Mouse (Mus musculus) CH12.LX (cell line): ENCODE results near the gene Aspdh. TPM values are rescaled to one million over a fixed set of nuclear protein-coding genes. Genes with fewer than 3 reads are reported as not detected.

Experiments
- DNase-seq: peaks from one replicate; pipeline ENCODE4 v3.0.0-alpha.2; 2013; ENCODE audit errors: extremely low read depth
- H3K27ac ChIP-seq: 2 replicates; pipeline ENCODE4 v1.5.1; 2012; ENCODE audit warnings: low read depth, mild to moderate bottlenecking, control low read depth, moderate library complexity; ENCODE audit not compliant: insufficient read depth
- H3K27me3 ChIP-seq: replicated peaks from 2 replicates; pipeline ENCODE3; 2012; ENCODE audit warnings: inconsistent platforms
- H3K36me3 ChIP-seq, 2 experiments: replicated peaks in 1 of 2; 2 replicates each; pipeline versions ENCODE3 to v1.6.1; 2012; ENCODE audit warnings: inconsistent platforms in 1 of 2, low read length in 1 of 2, mild to moderate bottlenecking in 1 of 2, mixed read lengths in 1 of 2, moderate library complexity in 1 of 2; ENCODE audit not compliant: control insufficient read depth in 1 of 2, insufficient read depth in 1 of 2
- H3K4me1 ChIP-seq, 2 experiments: 2 replicates each; pipeline ENCODE4 v1.6.1; 2012; ENCODE audit warnings: inconsistent platforms in 1 of 2, moderate library complexity in 1 of 2; ENCODE audit not compliant: insufficient read depth in 2 of 2, control insufficient read depth in 1 of 2
- H3K4me2 ChIP-seq: 2 replicates; pipeline ENCODE4 v1.6.1; 2012; ENCODE audit warnings: low read depth, mild to moderate bottlenecking, control low read depth; ENCODE audit not compliant: poor library complexity, insufficient read depth, severe bottlenecking
- H3K4me3 ChIP-seq, 3 experiments: fragments of 150-350 bp in 1 of 3; sonication (generic) in 1 of 3; replicated peaks in 1 of 3; 2 replicates each; pipeline versions ENCODE3 to v1.5.1; 2011 to 2012; ENCODE audit warnings: low read depth in 2 of 3, low read length in 2 of 3, mild to moderate bottlenecking in 2 of 3, moderate library complexity in 2 of 3, control low read depth in 1 of 3, improper control_type of control experiment in 1 of 3, inconsistent platforms in 1 of 3, mixed read lengths in 1 of 3; ENCODE audit not compliant: poor library complexity in 1 of 3
- H3K79me2 ChIP-seq: replicated peaks from 2 replicates; pipeline ENCODE4 v1.6.1; 2012; ENCODE audit warnings: mild to moderate bottlenecking, moderate library complexity; ENCODE audit not compliant: control insufficient read depth, poor library complexity, insufficient read depth, severe bottlenecking; ENCODE audit errors: extremely low read depth
- H3K9ac ChIP-seq: 2 replicates; pipeline ENCODE4 v1.6.1; 2012; ENCODE audit warnings: low read depth, mild to moderate bottlenecking, control low read depth, moderate library complexity; ENCODE audit not compliant: insufficient read depth
- H3K9me3 ChIP-seq: replicated peaks from 2 replicates; pipeline ENCODE3; 2012; ENCODE audit warnings: low read length, inconsistent platforms, mixed read lengths
- BHLHE40 ChIP-seq: IDR thresholded peaks from 2 replicates; pipeline ENCODE4 v1.6.1; 2011; ENCODE audit warnings: mild to moderate bottlenecking, low read depth, low read length, improper control_type of control experiment
- CHD1 ChIP-seq: IDR thresholded peaks from 2 replicates; pipeline ENCODE4 v1.6.1; 2012; ENCODE audit warnings: low read depth, low read length, improper control_type of control experiment, inconsistent platforms
- CHD2 ChIP-seq: IDR thresholded peaks from 2 replicates; pipeline ENCODE4 v1.6.1; 2011; ENCODE audit warnings: low read length, improper control_type of control experiment
- CTCF ChIP-seq, 2 experiments: IDR thresholded peaks in 1 of 2; conservative IDR thresholded peaks in 1 of 2; 2 replicates each; pipeline ENCODE4 v1.5.1; 2011 to 2012; ENCODE audit warnings: low read depth in 2 of 2, low read length in 2 of 2, improper control_type of control experiment in 1 of 2, inconsistent platforms in 1 of 2, mild to moderate bottlenecking in 1 of 2, moderate library complexity in 1 of 2
- E2F4 ChIP-seq: IDR thresholded peaks from 2 replicates; pipeline ENCODE4 v1.6.1; 2011; ENCODE audit warnings: low read depth, low read length, improper control_type of control experiment; ENCODE audit not compliant: insufficient replicate concordance
- ELF1 ChIP-seq: IDR thresholded peaks from 2 replicates; pipeline ENCODE4 v1.6.1; 2014; ENCODE audit warnings: low read depth, mild to moderate bottlenecking, inconsistent platforms, low read length, improper control_type of control experiment
- EP300 ChIP-seq: IDR thresholded peaks from 2 replicates; pipeline ENCODE4 v1.6.1; 2011; ENCODE audit warnings: low read length, improper control_type of control experiment
- ETS1 ChIP-seq: conservative IDR thresholded peaks from 2 replicates; pipeline ENCODE4 v1.6.1; 2012; ENCODE audit warnings: low read depth, mild to moderate bottlenecking, inconsistent platforms, low read length, improper control_type of control experiment, moderate library complexity
- GABPA ChIP-seq: IDR thresholded peaks from 2 replicates; pipeline ENCODE4 v1.6.1; 2012; ENCODE audit warnings: low read depth, low read length, improper control_type of control experiment, inconsistent platforms; ENCODE audit not compliant: insufficient replicate concordance
- IRF4 ChIP-seq: IDR thresholded peaks from 2 replicates; pipeline ENCODE4 v1.6.1; 2014; ENCODE audit warnings: low read depth, mild to moderate bottlenecking, inconsistent platforms, low read length, improper control_type of control experiment
- JUN ChIP-seq: IDR thresholded peaks from 2 replicates; pipeline ENCODE4 v1.6.1; 2011; ENCODE audit warnings: low read depth, mild to moderate bottlenecking, low read length, improper control_type of control experiment, moderate library complexity; ENCODE audit not compliant: insufficient read depth
- JUND ChIP-seq: conservative IDR thresholded peaks from 2 replicates; pipeline ENCODE4 v1.6.1; 2011; ENCODE audit warnings: low read depth, low read length, improper control_type of control experiment
- KAT2A ChIP-seq: IDR thresholded peaks from 2 replicates; pipeline ENCODE4 v1.6.1; 2012; ENCODE audit warnings: low read length, improper control_type of control experiment, inconsistent platforms; ENCODE audit not compliant: insufficient replicate concordance
- MAFK ChIP-seq: IDR thresholded peaks from 2 replicates; pipeline ENCODE4 v1.6.1; 2011; ENCODE audit warnings: low read length, improper control_type of control experiment; ENCODE audit not compliant: insufficient replicate concordance
- MAX ChIP-seq: IDR thresholded peaks from 2 replicates; pipeline ENCODE4 v1.6.1; 2011; ENCODE audit warnings: low read length, improper control_type of control experiment
- MAZ ChIP-seq: IDR thresholded peaks from 2 replicates; pipeline ENCODE4 v1.6.1; 2012; ENCODE audit warnings: low read depth, mild to moderate bottlenecking, inconsistent platforms, low read length, improper control_type of control experiment, moderate library complexity
- MYC ChIP-seq: IDR thresholded peaks from 2 replicates; pipeline ENCODE4 v1.6.1; 2011; ENCODE audit warnings: low read depth, mild to moderate bottlenecking, improper control_type of control experiment, low read length
- NRF1 ChIP-seq: IDR thresholded peaks from 2 replicates; pipeline ENCODE4 v1.6.1; 2014; ENCODE audit warnings: low read depth, mild to moderate bottlenecking, inconsistent platforms, low read length, improper control_type of control experiment, moderate library complexity
- PAX5 ChIP-seq: IDR thresholded peaks from 2 replicates; pipeline ENCODE4 v1.6.1; 2012; ENCODE audit warnings: low read length, inconsistent platforms, mixed read lengths
- POLR2A ChIP-seq: IDR thresholded peaks from 2 replicates; pipeline ENCODE4 v1.6.1; 2011; ENCODE audit warnings: low read depth, mild to moderate bottlenecking, improper control_type of control experiment, low read length
- RAD21 ChIP-seq: IDR thresholded peaks from 2 replicates; pipeline ENCODE4 v1.6.1; 2011; ENCODE audit warnings: low read depth, mild to moderate bottlenecking, low read length, improper control_type of control experiment, moderate library complexity
- RCOR1 ChIP-seq: conservative IDR thresholded peaks from 2 replicates; pipeline ENCODE4 v1.6.1; 2012; ENCODE audit warnings: low read depth, mild to moderate bottlenecking, inconsistent platforms, low read length, improper control_type of control experiment
- SIN3A ChIP-seq: IDR thresholded peaks from 2 replicates; pipeline ENCODE4 v1.6.1; 2012; ENCODE audit warnings: low read length, improper control_type of control experiment, inconsistent platforms
- SMC3 ChIP-seq: IDR thresholded peaks from 2 replicates; pipeline ENCODE4 v1.6.1; 2011; ENCODE audit warnings: low read depth, low read length, improper control_type of control experiment
- TCF12 ChIP-seq: IDR thresholded peaks from 2 replicates; pipeline ENCODE4 v1.6.1; 2014; ENCODE audit warnings: low read depth, mild to moderate bottlenecking, inconsistent platforms, low read length, improper control_type of control experiment
- UBTF ChIP-seq: IDR thresholded peaks from 2 replicates; pipeline ENCODE4 v1.6.1; 2012; ENCODE audit warnings: low read depth, mild to moderate bottlenecking, inconsistent platforms, low read length, improper control_type of control experiment, moderate library complexity
- USF1 ChIP-seq: IDR thresholded peaks from 2 replicates; pipeline ENCODE4 v1.6.1; 2014; ENCODE audit warnings: low read depth, mild to moderate bottlenecking, inconsistent platforms, low read length, improper control_type of control experiment
- USF2 ChIP-seq: conservative IDR thresholded peaks from 2 replicates; pipeline ENCODE4 v1.6.1; 2011; ENCODE audit warnings: low read depth, low read length, improper control_type of control experiment
- ZKSCAN1 ChIP-seq: IDR thresholded peaks from 2 replicates; pipeline ENCODE4 v1.6.1; 2012; ENCODE audit warnings: low read depth, inconsistent platforms, low read length, improper control_type of control experiment, borderline replicate concordance
- ZNF384 ChIP-seq: IDR thresholded peaks from 2 replicates; pipeline ENCODE4 v1.6.1; 2012; ENCODE audit warnings: low read depth, low read length, improper control_type of control experiment, inconsistent platforms
- dilution Hi-C: fragments of 300-500 bp; cut with MboI; formaldehyde crosslinking; loops from 2 replicates; pipeline ENCODE4 v1.14.3; 2020; ENCODE audit warnings: low sequenced_read_pairs; ENCODE audit not compliant: extremely low pct_unique_long_range_greater_than_20kb, extremely low pct_ligation_motif_present
- in situ Hi-C: fragments of 300-500 bp; cut with MboI; formaldehyde crosslinking; loops from 3 replicates; pipeline ENCODE4 v1.14.3; 2019; ENCODE audit warnings: low sequenced_read_pairs, low pct_ligation_motif_present, low pct_unique_long_range_greater_than_20kb, mixed read lengths
- polyA plus RNA-seq: library from polyadenylated mRNA; unstranded; fragments of >175 nt; gene quantifications from 2 replicates; pipeline ENCODE4 v1.2.1, GENCODE M21; 2012; ENCODE audit warnings: low read depth; ENCODE audit not compliant: insufficient read length
- total RNA-seq, 2 experiments: library from RNA; depleted of rRNA; stranded (reverse); fragments of 300-350 nt in 1 of 2; fragments of >200 nt in 1 of 2; gene quantifications; 2 replicates each; pipeline ENCODE4 v1.2.3; 2012 to 2014

The Aspdh gene
- total and polyA plus RNA-seq, 3 experiments, result not detected

DNA sequence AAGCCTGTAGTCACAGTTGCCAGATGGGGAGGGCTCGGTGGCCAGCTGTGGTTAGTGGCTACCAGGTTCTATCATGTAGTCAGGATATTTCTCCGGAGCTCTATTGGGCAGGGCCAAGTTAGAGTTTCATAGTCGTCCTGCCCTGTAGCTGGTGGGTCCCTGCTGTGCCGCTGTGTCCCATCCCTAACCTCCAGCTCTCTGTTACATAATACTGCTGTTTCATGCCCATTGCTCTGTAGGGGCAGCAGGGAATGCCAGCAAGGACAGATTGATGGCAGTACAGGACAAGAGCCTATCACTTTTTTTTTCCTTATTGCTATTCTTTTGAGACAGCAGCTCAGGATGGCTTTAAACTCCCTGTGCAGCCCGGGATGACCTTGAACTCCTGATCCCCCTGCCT, 29.4 kb upstream of the Aspdh start:
- Histone ChIP-seq H3K27ac (no peak overlapping the region), H3K36me3 (no peaks in the 10 kb centered on the region), H3K4me1 (peaks cover 4 to 27% of the 10 kb centered on the region in 2 experiments), H3K4me3 (no peak overlapping the region), H3K9me3 (no peaks in the 10 kb centered on the region), H3K79me2 (no peaks in the 10 kb centered on the region), H3K9ac (no peak overlapping the region), H3K4me2 (no peak overlapping the region), H3K27me3 (peaks cover 72% of the 10 kb centered on the region)
- DNase-seq, result no peak
- dilution Hi-C loops, result no loop called here
- TF ChIP-seq MAX (no peak), JUN (no peak), ZKSCAN1 (no peak), UBTF (no peak), RCOR1 (no peak), MYC (no peak), EP300 (no peak), ETS1 (no peak), POLR2A (no peak), CHD1 (no peak), ZNF384 (no peak), CHD2 (no peak), ELF1 (no peak), TCF12 (no peak), BHLHE40 (no peak), RAD21 (no peak), MAFK (no peak), GABPA (no peak), MAZ (no peak)
- TF ChIP-seq, all 38 proteins: peak for 0
- in situ Hi-C loops, result no loop called here

DNA sequence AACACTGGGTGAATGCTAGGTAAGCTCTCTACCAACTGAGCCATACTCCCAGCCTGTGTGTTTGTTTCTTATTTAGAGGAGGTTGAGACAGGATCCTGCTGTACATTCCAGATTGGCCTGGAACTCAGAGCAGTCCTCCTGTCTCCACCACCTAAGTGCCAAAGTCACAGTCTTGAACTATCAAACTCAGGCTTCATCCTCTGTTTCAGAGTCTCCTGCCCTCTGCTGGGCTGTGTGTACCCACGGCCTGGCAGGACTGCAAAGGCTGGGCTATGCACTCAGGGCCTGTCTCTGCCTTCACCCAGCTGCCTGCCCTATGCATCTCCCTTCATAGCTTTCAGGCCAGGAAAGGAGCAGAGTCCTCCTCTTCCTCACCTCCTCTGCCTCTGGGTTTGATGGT, 28.9 kb upstream of the Aspdh start:
- no peaks in the 10 kb centered on the region for H3K36me3 ChIP-seq
- peak; percentile 13 for DNase-seq
- H3K4me3 ChIP-seq, result no peak overlapping the region
- H3K4me2 ChIP-seq, result no peak overlapping the region
- no peaks in the 10 kb centered on the region for H3K9me3 ChIP-seq
- H3K9ac ChIP-seq, result no peak overlapping the region
- TF ChIP-seq ZKSCAN1 (no peak), SIN3A (no peak), EP300 (no peak), SMC3 (peak; percentile 64), CHD2 (no peak), USF1 (no peak), CTCF (conservative IDR thresholded peaks at IDR 0.05 in 1 of 2, IDR thresholded peaks at IDR 0.05 in 1 of 2; ENCODE audit: low read depth in 2 of 2, low read length in 2 of 2) (peak in 1 of 2 experiments; percentile 61; a peak in 2 of 4 replicates), JUND (no peak), KAT2A (no peak), USF2 (no peak), GABPA (no peak), ETS1 (no peak), RCOR1 (no peak), RAD21 (peak; percentile 28), CHD1 (no peak), IRF4 (no peak), PAX5 (no peak), NRF1 (no peak), E2F4 (no peak)
- dilution Hi-C loops (no loop called here), in situ Hi-C loops (no loop called here)
- no peaks in the 10 kb centered on the region for H3K79me2 ChIP-seq
- peaks cover 4 to 27% of the 10 kb centered on the region in 2 experiments for H3K4me1 ChIP-seq
- H3K27ac ChIP-seq, result no peak overlapping the region
- H3K27me3 ChIP-seq, result peaks cover 72% of the 10 kb centered on the region
